Mouse (Mus musculus) lung, postnatal 0 days (tissue): ENCODE measurements around the gene Bcar3.

ENCODE experiments used
- CTCF ChIP-seq: IDR thresholded peaks from 2 replicates; pipeline ENCODE4 v1.5.1; 2016; ENCODE audit warnings: antibody characterized with exemption, mild to moderate bottlenecking
- EP300 ChIP-seq: IDR thresholded peaks from 2 replicates; pipeline ENCODE4 v1.6.1; 2016; ENCODE audit warnings: antibody characterized with exemption, mild to moderate bottlenecking, control low read depth

GRCm38 (mm10) chr3:122574921-122575320, 281.0 kb downstream of the Bcar3 start:
- TF ChIP-seq EP300 (no peak), CTCF (no peak)
